Mouse (Mus musculus) layer of hippocampus, adult 9-11 months (tissue): ENCODE results near the gene Rab4b.

ENCODE experiments used
- DNase-seq: peaks from one replicate; pipeline ENCODE4 v3.0.0; 2022

Rab4b gene

DNA sequence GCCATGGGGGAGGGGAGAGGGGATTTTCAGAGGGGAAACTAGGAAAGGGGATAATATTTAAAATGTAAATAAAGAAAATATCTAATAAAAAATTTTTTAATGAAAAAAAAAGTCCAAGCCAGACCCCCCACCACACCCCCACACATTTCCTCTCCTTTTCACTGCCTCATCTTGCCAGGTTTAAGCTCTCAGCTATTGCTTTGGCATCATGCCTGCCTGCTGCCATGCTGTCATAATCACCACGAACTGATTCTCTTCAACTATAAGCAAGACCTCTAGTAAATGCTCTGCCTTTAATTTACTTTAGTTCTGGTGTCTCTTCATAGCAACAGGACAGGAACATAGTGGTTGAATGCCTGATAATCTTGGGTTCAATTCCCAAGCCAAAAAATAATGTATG, 3.8 kb upstream of the Rab4b start:
- no peak for DNase-seq

DNA sequence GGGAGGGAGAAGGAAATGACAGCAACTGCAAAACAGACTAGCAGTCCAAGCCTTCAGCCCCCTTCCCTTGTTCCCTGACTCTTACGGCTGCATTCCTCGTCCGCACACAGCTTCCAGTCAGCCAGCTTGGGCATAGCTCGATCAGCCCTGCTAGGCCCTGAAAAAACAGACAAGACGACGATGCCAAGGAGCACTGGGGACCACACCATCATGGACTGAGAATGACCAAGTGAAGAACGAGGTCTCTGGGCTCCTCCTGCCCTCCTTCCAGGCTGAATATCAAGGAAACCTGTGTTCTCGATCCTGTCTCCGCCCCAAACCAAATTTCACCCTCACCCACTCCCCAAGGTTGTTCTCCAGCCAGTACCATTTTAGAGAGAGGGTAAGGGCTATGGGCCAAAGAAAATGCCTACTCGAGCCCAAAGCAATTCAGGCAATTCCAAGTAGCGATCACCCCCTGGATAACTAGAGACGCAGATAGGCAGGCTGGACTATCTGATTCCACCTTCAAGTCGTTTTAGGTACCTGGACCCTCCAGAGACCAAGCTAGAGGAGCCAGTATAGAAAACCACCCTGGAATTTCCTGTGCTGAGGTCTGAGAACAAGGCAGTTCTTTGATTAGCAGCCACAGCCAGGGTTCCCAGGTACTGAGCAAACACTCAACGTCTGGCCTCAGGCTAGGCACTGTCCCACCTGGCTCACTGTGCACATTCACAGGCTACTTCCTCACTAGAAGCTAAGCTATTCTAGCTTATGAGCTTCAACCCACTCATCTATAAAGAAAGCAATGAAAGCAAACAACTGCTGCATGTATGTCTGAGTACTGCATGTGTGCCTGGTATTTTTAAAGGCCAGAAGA, 2.4 kb upstream of the Rab4b start, which contains the start of the genes Gm21983 and Mia:
Gm21983 (minus strand) TSS at position 250 of the 859 bp plus-strand sequence.
Mia (minus strand) TSS at position 321 of the 859 bp plus-strand sequence.
- no peak for DNase-seq

DNA sequence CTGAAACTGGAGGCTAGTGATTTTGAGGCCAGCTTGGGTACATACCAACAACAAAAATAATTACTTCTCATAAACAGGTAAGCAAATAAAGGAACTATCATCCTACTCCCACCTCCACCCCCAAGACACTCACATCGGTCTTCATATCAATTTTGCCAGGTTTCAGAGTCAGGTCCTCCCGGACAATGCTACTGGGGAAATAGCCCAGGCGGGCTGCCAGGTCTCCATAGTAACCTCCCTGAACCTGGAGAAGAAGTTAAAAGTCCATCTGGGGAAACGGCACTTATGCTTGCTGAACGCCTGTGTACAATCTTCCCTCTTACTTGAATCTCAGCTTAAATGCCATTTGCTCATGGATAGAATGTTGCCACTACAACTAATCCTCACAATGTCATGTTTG, 1.3 kb upstream of the Rab4b start:
- DNase-seq, result no peak

DNA sequence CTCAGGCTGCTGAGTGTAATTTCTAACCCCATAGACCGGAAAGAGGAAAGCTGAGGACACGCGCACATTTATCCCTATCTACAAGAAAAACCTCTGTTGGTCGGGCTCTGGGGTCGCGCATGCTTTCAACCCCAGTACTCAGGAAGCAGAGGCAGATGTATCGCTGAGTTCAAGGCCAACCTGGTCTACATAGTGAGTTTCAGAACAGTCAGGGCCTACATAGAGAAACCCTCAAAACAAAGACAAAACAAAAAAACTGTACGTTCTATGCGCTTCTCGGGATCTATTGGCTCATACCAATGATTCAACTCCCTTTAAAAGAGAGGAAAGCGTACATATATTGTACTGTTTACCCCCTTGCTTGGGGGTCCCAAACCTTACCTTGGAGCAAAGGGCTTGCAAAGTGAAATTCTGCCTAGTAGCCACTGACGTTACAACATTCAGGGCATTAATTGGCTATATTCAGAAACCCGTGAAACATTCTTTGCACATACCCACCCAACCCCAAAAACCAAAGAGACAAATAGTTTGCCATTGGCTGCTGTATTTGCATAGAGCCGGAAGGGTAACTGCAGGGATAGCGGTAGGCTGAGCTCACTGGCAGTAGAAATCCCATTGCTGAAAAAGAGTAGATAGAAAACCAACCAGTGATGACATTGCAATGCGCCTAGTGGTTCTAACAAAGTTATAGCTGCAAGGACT, 672 bp upstream of the Rab4b start:
- DNase-seq, result no peak

DNA sequence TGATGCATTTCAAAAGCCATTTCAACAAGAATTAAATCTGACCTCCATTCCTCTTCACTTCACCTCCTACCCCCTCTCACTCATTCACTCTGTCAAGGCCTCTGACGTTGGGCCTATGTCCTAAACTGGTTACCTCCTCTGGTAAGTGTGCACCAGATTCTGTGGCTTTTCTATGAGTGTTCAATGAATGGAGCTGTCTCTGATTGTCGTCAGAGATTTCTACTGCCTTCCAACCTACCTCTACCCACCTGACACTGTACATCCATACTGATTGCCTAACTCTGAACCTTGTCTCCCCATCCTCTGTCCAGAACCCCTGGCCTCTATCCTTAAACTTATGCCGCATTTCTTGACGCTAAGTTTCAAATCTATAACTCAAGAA, 763 bp downstream of the Rab4b start:
- no peak for DNase-seq

DNA sequence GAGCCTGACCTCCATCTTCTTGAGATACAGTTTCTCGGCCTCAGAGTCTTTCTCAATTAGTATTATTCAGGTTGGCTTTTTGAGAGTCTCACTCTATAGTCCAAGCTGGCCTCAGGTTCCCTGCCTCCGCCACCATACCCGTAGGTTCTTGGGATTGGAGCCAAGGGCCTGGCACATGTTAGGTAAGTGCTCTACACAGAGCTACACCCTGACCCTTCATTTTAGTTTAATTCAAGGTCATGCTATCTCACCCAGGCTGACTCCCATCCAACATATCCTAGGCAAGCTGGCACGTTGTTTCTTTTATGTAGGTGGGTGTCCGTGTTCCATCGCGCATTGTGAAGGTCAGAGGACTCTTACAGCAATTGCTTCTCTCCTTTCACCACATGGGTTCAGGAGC, 3.8 kb downstream of the Rab4b start:
- no peak for DNase-seq

DNA sequence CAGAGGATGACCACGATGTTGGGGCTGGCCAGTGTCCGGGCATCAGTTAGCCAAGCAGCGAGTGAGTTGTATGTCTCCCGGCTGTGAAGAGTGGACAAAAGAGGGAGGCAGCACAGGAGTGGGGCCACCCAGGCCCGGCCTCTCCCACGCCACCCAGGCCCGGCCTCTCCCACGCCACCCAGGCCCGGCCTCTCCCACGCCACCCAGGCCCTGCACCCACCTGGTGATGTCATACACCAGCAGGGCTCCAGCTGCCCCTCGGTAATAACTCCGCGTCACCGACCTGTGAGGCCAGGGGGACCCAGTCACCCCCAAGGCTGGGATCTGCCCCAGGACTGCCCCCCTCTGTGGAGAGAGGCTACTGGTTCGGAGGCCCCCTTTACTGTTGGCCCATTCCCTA, 4.2 kb downstream of the Rab4b start:
- no peak for DNase-seq

DNA sequence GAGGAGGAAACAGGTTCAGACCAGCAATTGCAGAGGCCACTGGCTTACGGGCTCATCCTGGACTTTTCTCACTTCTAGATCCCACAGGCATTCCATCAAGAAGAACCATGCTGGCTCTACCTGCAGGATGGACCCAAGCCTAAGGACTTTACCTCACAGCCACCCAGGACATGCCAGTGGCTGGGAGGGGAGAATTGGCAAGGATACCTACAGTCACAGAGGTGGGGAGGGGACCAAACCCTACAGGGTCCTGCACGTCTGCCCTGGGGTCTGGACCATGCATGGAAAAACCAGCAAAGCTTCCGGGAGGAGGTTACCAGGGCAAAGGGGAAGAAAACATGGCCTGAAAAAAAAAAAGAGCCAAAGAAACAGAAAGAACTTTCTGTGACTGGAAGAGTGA, 7.7 kb downstream of the Rab4b start:
- DNase-seq, result no peak

DNA sequence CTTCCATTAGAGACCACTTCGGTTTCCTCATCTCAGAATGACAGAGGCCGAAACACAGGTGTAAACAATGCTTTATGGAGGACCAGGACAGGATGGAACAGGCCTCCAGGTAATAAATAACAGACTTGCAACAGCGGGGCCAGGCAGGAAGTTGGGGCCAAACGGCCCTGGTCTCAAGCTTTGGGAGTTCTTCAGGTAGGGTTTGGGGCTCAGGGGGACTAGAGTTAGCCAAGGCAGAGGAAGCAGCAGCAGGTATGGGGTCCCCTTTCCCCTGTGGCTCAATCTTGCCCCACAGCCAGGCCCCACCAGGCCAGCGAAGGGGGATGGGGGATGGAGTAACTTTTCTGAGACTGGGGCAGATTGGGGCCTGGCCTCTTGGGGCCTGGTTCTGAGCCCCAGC, 10.3 kb downstream of the Rab4b start:
- no peak for DNase-seq

DNA sequence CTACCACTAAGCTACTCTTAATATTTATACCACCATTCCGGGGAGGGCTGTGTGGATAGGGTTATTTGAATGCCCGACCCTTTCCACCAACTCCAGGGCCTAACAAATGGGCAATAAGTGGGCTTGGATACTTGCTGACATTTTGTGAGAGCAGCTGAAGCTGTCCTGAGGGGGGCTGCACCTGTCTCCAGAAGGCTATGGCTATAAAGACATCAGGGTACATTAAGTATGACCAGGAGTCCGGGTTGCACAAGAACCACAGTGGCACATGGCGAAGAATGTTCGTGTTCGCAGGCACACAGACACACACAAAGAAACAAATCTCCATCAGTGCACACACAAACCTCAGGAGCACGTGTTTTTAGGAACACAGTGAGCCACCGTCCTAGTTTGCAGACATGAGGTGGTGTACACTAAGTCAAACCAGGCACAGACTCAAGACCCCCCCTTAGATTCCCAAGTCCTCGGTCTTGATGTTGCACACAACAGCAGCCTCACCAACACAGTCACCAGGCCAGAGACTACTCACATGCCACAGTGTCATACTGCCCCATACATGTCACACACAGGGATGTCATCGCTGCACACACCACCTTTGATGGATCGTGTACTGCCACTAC, 11.1 kb downstream of the Rab4b start:
- no peak for DNase-seq

DNA sequence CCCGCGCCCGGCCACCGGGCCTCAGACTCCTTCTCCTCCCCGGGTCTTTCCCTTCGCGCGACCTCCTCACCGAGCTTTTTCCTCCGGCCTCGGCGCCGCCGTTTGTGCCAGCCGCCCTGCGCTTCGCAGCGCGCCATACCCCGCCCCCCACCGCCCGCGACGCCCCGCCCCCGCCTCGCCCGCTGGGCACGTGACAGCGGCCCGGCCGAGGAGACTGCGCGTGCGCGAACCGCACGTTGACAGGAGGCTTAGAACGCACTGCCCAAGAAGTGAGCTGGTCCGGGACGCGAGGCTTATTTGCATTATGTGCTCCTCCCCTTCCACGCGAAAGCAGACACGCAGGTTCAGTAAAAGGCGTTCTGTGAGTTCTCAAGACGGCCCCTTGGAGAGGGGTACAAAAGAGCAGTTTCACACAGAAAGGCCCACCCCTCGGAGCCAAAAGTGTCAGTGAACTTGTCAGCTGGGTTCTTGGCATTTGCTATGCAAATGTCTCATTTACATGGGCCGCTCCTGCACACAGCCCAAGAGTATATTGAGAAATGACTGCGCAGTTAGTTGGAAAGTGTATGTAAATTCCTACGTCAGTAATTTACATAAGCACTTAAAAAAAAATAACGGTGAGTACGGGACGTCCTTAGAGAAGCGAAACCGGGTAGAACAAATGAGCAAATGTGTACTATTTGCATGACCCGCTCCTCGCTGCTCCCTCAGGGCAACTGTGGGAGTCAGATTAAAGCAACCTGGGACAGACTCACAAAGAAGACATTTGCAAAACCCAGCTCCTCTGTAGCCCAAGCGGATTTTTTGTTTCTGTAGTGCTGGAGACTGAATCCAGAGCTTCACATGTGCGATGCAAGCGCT, 11.9 kb downstream of the Rab4b start, which contains the start of gene Egln2:
Egln2 (minus strand) TSS at position 189 of the 861 bp plus-strand sequence.
- peak; percentile 95 for DNase-seq

DNA sequence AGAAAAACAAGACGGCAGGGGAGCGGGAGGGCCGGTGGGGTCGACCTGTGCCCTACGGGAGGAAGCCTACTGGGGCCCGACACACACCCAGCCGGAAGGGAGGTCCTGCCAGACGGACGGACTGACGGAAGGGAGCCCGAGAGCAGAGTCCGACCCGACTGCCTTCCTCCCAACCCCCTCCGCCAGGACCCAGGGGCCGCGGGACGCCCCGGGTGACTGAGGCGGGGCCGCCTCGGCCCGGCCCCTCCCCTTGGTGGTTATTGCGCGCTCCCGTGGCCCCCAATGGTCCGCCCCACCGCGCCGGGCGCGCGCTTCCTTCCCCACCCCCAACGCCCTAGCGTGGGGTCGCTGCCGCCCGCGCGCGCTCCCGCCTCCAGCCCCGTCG, 12.5 kb downstream of the Rab4b start:
- DNase-seq, result peak; percentile 83

DNA sequence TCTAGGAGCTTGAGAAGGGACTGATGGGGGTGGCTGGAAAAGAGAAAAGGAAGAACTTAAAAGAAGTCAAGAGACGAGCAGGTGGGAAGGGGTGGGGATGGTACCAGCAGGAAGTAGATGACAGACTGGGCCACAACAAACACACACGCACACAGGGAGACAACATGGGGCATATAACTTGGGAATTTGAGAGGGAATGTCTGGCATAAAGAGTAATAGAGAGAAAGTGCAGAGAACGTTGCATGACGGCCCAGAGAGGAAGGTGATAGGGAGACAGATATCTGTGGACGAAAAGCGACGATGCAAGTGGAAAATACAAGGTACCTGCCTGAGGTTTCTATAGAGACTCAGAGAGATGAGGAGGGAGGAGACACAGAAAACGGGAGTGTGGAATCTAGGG, 13.0 kb downstream of the Rab4b start:
- DNase-seq, result no peak

DNA sequence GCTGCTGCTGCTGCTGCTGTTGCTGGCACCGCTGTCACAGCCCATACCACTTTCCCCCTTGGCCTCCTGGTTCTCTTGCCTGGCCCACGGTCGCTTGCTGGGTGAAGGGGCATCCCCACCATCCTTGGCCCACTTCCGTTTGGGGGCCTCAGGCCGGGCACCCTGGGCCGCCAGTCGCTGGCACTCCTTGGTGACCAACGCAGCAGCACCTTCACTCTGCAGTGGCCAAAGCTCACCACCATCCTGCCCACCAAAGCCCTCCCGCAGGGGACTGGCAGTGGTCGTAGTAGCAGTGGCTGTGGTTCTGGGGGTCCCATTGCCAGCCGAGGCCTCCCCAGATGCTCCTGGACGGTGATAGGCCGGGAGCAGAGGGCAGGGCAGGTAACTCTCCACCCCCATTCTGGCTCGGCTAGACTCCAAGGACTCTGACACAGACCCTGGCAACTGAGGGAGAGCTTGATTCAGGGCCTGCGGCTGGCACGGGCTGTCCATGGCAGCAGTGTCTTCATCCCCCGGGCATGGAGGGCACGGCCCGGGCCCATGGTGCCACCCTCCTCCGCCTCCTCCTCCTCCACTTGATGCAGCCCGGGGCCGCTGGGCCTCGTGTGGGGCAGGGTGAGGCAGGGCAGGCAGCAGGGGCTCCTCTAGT, 13.6 kb downstream of the Rab4b start:
- peak; percentile 65 for DNase-seq

DNA sequence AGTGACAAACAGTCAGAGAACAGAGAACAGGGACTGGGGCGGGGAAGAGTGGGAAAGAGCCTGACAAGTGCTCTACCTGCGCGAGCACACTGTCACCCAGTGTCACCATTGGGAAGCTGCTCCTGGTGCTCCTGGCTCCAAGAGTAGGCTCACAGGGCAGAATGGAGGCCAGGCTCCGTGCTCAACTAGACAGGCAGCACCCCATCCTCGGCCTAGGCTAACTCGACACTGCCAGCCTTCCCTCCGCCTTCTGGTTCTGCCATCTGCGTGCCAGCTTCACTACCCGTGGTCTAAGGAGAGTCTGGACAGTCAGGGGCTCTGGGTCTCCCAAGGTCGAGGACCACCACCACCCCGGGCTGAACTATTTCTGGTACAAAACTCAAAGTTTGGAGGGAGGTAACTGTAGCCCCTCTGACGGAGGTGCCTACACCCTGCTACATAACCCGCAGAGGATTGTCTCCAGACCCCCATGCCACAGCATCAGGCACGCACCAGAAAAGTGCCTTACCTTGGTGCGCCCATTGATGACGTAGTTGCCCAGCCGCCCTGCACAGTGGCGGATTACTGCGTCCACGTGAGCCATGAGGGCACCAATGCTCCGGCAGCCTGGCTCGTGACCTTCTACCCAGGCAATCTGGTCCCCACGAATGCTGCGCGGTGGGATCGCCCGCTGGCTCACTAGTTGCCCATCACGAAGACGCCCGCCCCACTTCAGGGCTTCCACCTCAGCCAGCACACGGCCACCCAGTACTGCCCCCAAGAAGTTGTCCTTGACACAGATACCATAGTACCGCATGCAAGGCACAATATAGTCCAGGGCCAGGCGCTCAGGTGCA, 14.4 kb downstream of the Rab4b start:
- DNase-seq, result no peak

DNA sequence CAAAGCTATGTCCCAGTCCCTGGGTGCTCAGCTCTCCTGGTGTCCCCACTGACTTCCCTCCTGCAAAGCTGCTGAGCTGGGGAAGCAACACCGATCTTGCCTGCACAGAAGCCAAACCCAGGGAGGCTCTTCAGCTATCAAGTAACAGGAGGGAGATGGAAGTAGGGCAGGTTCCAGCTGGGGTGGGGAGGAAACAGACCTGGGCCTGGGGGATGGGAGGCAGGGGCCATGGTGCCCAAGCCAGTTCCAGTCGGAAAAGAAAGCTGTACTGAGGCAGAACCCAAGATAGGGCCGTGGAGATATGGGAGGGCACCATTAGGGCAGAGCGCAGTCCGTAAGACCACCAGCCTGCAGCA, 15.3 kb downstream of the Rab4b start:
- DNase-seq, result no peak

DNA sequence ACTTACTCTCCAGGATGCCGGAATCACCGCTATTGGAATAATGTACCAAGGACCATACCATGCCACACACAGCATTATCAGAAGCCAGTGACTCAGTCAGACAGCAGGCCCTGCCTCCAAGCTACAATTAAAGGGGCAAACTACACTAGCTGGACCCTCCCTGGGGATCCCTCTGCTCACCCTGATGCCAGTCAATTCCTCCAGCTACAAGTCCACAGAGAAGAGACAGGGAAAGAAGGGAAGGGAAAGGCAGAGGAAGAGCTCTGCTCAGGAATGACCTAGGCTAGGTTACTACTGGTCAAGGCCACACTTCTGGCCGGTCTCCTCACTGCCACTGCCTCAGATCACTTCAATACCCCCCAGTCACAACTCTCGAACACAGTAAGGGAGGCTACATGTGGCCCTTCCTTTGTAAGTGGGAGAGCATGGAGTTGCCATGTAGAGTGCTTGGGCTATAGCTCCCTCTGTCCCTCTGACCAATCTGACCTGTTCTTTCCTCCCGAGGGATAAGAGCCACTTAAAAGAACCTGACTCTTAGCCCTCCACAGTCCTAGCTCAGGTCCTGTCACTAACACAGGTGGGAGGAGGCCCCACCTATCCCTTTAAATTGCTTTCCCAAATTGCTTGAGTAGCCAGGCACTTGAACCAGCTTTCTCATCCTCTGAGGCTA, 15.8 kb downstream of the Rab4b start:
- no peak for DNase-seq

DNA sequence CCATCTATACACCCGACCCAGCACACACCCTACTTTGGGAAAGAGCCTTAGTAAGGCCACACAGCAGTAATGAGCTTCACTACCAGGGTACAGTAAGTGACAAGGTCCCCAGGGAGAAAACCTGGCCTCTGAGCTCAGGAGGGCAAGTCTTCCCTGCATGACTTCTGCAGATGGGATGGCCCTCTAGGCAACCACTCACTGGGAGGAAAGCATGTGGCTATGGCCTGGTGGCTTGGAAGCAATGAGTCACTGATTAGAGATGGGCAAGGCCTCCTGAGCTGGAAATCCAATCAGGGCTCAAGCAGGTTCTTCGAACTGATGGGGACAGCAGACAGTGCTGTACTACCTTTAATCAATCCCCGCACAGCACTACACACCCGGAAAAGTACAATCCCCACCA, 17.0 kb downstream of the Rab4b start:
- DNase-seq, result no peak

DNA sequence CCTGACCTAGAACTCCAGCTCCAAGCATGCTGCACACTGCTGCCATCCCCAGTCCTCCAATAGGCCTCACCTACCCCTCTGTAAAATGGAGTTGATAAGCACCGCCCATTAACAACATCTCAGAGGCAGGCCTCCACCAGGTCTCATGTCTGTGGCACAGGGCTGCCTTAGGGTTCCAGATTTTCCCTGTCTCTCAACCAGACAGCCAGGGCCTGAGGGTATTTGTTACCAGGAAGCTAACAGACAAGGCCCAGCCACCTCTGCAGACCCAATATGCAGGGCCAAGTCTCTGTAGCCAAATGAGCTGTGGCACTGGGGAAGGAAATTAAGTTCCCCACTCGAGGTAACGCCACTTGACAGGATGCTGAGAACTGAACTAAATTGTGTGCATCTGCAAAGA, 17.8 kb downstream of the Rab4b start:
- DNase-seq, result no peak

DNA sequence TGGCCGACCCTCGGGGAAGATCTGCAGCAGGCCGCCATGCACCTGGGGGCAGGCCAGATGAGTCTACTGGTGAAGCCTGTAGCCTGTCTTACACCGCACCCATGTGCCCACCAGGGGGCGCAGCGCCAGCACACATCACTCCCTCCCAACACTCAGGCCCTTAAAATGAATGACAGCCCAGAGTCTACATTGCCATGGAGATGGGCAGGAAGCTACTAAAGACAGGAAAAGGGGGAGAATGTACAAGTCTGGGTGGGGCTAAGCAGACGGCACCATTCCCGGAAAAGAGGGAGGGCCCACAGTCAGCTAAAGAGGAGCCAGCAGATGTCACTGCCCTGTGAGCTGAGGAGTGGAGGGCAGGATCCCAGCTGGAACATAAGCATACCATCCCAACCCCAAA, 18.8 kb downstream of the Rab4b start:
- DNase-seq, result peak; percentile 94

DNA sequence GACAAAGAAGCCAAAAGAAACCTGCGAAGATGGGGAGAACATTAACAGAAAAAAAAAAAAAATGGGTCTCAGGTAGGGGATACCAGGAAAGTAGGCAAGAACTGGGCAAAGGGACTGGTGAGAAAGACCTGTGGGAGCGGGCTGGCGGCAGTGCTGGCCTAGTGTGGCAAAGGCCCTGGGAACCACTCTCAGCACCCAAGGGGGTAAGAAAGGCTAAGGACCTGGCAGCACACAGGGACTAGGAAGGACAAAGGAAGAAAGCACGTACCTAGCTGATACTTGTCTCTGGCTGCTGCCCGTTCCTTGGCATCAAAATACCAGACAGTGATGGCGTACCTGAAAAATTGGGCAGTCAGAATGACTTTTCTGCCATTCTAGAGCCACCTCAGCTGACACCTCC, 19.4 kb downstream of the Rab4b start:
- no peak for DNase-seq
